Mouse (Mus musculus): ENCODE results near the gene Gm20826.
"Not testable (repeated sequence)": the region's sequence is repeated elsewhere in the genome, so short reads cannot be mapped to it uniquely, and the experiment has no call there.

Gm20826 gene

DNA sequence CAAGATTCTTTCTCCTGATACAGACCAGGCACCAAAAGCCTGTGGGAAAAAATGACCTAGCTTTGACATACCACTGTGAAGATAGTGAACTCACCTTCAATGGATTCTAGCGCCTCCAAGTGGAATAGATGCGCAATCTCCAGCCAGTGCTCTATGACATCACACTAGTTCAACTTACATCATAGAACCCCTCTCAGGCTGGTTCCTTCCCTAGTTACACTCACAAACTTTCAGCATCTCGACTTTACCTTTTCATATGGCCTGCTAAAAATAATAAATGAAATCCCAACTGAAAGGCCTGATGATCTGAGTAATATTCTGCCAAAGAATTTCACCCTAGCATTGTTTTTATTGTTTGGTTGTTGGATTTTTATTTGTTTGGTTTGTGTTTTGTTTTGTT is at the start of gene Gm20826:
Gene Gm20826 (minus strand): TSS at position 101 of the 400 bp plus-strand sequence.
- DNase-seq (ENCODE audit: low read depth, low spot score), result not testable (repeated sequence)
